ENCODE assay signal across 26 mouse cellular contexts in the genomic region with DNA sequence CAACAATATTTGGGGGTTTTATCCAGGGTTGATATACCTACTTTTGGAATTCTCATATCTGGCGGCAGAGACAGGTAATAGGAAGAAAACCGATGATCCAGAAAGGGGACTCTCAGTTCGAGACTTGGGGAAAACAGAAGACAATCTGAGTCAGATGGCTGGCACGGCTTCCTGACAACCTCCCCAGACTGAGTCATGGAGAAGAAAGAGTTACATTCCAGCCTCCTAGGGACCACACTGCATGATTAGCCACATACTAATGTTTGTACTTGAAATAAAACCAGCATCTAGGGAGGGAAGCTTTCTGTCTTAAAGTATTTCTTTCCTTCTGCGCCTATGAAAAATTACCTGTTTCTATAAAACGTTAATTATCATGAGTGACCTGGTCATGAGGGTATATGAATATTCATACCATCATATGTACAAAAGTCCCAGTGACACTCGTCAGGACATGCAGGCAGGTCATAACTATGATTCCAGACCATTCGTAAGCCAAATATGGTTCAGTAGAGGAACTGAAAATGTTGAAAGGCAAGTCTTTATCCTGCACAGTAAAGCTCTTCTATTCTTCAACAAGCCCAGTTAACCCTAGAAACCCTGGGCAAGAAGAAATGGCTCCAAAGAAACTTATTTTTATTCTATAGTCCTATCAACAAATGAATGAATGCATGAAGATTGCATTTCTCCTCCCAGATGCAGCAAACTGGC.
"Had no signal": no experiment of that assay in that cellular context is flagged by ENCODE, and none has a peak within 500 bp of the region (broad histone marks: within the 10 kb centered on the region; RNA-seq: fewer than 3 reads in every experiment).

No protein-coding gene starts in this region.

- H3K27me3 ChIP-seq: heart, embryonic 12.5 days; hindbrain, embryonic 12.5 days; intestine, embryonic 15.5 days; limb, embryonic 12.5 days; liver, embryonic 13.5 days; liver, embryonic 15.5 days had no signal

- H3K27ac ChIP-seq: heart, embryonic 10.5 days; hindbrain, embryonic 10.5 days; hindbrain, embryonic 12.5 days; hindbrain, embryonic 14.5 days; intestine, embryonic 15.5 days; layer of hippocampus, adult 2 months; left cerebral cortex, adult 2 months; limb, embryonic 10.5 days; limb, embryonic 12.5 days; liver, embryonic 13.5 days; liver, embryonic 15.5 days had no signal

- H3K36me3 ChIP-seq: hindbrain, embryonic 12.5 days; intestine, embryonic 15.5 days had no signal

- H3K4me1 ChIP-seq: heart, embryonic 10.5 days; heart, embryonic 12.5 days; hindbrain, embryonic 10.5 days; hindbrain, embryonic 12.5 days; intestine, embryonic 15.5 days; limb, embryonic 10.5 days; limb, embryonic 12.5 days; liver, embryonic 15.5 days had no signal

- ATAC-seq: hindbrain, embryonic 16.5 days; inflammation-experienced regulatory T-cells, adult 6 months; intestine, embryonic 15.5 days; intestine, postnatal 0 days had no signal

- H3K9me3 ChIP-seq: heart, embryonic 10.5 days; heart, embryonic 12.5 days; hindbrain, embryonic 10.5 days; hindbrain, embryonic 12.5 days; intestine, embryonic 15.5 days; limb, embryonic 10.5 days; limb, embryonic 12.5 days; liver, embryonic 13.5 days; liver, embryonic 15.5 days had no signal

- H3K4me3 ChIP-seq: heart, embryonic 10.5 days; heart, embryonic 12.5 days; hindbrain, embryonic 10.5 days; hindbrain, embryonic 12.5 days; intestine, embryonic 15.5 days; layer of hippocampus, adult 2 months; left cerebral cortex, adult 2 months; limb, embryonic 10.5 days; limb, embryonic 12.5 days; liver, embryonic 13.5 days; liver, embryonic 15.5 days had no signal

- H3K4me2 ChIP-seq: heart, embryonic 12.5 days; hindbrain, embryonic 12.5 days; hindbrain, embryonic 14.5 days; intestine, embryonic 15.5 days; limb, embryonic 12.5 days; liver, embryonic 11.5 days; liver, embryonic 13.5 days; liver, embryonic 15.5 days had no signal

- DNase-seq: gastrocnemius, postnatal 14 days; gastrocnemius, postnatal 36 days; heart, postnatal 10 days; heart, postnatal 4 days; kidney, adult 18-20 months; kidney, adult 8-10 months; kidney, postnatal 10 days; kidney, postnatal 25 days; kidney, postnatal 4 days; liver; liver, embryonic 13.5 days had no signal

- H3K9ac ChIP-seq: heart, embryonic 12.5 days; hindbrain, embryonic 12.5 days; hindbrain, embryonic 14.5 days; intestine, embryonic 15.5 days; limb, embryonic 12.5 days; liver, embryonic 13.5 days; liver, embryonic 15.5 days had no signal
